Mouse (Mus musculus) limb, embryonic 12.5 days (tissue): ENCODE data around the gene Rnase4. TPM values are rescaled to one million over a fixed set of nuclear protein-coding genes. Genes with fewer than 3 reads are reported as not detected.

Experiments
- ATAC-seq: fragments of 200-750 bp; cut with Nextera tagmentation; 2 replicates; pipeline ENCODE4 v1.8.0; 2017; ENCODE audit warnings: low read depth, moderate TSS enrichment; ENCODE audit not compliant: insufficient number of reproducible peaks, insufficient read depth, low FRiP score, low TSS enrichment
- H3K27ac ChIP-seq: fragments of 300-500 bp; sonication (generic); 2 replicates; pipeline ENCODE4 v1.5.1; 2016; ENCODE audit warnings: mild to moderate bottlenecking, moderate library complexity
- H3K27me3 ChIP-seq: fragments of 300-500 bp; sonication (generic); 2 replicates; pipeline ENCODE4 v1.6.1; 2016; ENCODE audit warnings: mild to moderate bottlenecking, moderate library complexity
- H3K36me3 ChIP-seq: fragments of 300-500 bp; sonication (generic); 2 replicates; pipeline ENCODE4 v1.6.1; 2016; ENCODE audit warnings: mild to moderate bottlenecking, moderate library complexity
- H3K4me1 ChIP-seq: fragments of 300-500 bp; sonication (generic); replicated peaks from 2 replicates; pipeline ENCODE4 v1.6.1; 2016
- H3K4me2 ChIP-seq: fragments of 300-500 bp; sonication (generic); 2 replicates; pipeline ENCODE4 v1.6.1; 2016; ENCODE audit warnings: mild to moderate bottlenecking, moderate library complexity
- H3K4me3 ChIP-seq: fragments of 300-500 bp; sonication (generic); replicated peaks from 2 replicates; pipeline ENCODE4 v1.5.1; 2016; ENCODE audit warnings: mild to moderate bottlenecking
- H3K9ac ChIP-seq: fragments of 300-500 bp; sonication (generic); replicated peaks from 2 replicates; pipeline ENCODE4 v1.6.1; 2016; ENCODE audit warnings: mild to moderate bottlenecking, moderate library complexity
- H3K9me3 ChIP-seq: fragments of 300-500 bp; sonication (generic); 2 replicates; pipeline ENCODE4 v1.6.1; 2016; ENCODE audit warnings: mild to moderate bottlenecking, moderate library complexity
- WGBS: fragments of 180-500 bp; shearing (Covaris S2); methylation state at CpG from one replicate; pipeline ENCODE4 v1.1.7; 2016; 5-methylcytosine and 5-hydroxymethylcytosine counted together
- polyA plus RNA-seq: library from polyadenylated mRNA; unstranded; fragments of >200 nt; fragmentation: Nextera tagmentation; extraction: Ambion mirVana; gene quantifications from 2 replicates; pipeline ENCODE4 v1.2.1, GENCODE M21; 2016

Gene Rnase4
- polyA plus RNA-seq = 14.1 and 15.8 TPM in 2 replicates

DNA sequence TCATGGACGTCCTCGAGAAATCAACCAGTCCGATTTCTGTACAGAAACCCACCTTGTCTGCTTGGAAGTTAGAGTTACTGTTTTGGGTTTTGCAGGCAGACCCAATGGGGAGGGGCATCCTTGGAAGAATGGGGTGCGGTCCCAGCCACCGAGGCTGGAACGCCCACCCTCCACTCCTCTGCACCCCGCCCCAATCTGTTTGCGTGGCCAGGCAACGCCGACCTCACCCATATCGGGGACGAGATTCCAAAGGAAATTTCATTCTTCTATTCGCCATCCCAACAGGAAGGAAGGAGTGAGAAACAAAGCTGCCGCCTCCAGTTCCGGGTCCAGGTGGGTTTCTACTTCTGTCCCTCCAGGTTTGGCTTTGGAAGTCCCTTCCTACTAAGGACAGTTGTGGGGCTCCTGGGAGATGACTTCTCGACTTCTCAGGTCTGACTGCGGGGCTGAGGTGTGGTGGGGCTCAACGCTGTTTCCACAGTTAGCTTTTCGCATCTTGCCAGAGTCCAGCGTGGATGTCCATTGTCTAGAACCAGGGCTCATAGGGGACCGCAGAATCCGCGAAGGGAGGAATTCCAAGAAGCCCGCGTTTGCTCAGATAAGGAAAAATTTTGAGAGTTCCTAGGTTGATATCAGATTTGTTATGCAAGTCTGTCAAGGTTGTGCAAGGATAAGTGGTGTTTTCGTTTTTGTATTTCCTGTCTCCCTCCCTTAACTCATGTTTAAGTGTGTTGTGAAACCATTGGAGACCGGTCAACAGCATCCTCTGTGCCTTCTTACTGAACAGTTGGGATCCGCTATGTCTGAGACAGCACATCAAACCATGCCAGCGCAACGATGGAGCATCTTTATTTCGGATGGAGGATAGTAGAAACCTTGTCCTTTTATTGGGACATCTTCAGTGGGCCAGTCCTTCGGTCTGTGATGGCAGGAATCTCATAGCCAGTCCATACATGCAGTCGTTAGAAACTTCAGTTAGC lies at the start of gene Rnase4, which contains the start of gene Ang:
Gene Rnase4 (plus strand): TSS at position 157 of the 980 bp plus-strand sequence.
Gene Ang (plus strand): TSS at position 230 of the 980 bp plus-strand sequence.
- Histone ChIP-seq H3K27me3 (no peaks in the 10 kb centered on the region), H3K4me2 (peak within 1 kb of the TSS; percentile 68), H3K27ac (peak within 1 kb of the TSS; percentile 87), H3K4me3 (peak within 1 kb of the TSS; percentile 59), H3K9me3 (no peaks in the 10 kb centered on the region), H3K4me1 (0 out of 2 replicates have a peak, but pooled peaks cover 3% of the 10 kb centered on the region), H3K9ac (peak within 1 kb of the TSS; percentile 68), H3K36me3 (no peaks in the 10 kb centered on the region)
- peak; percentile 57; the same call in 1 of the 2 replicates for ATAC-seq
- WGBS = 6% methylated on average over 33 of the region's 33 CpGs

DNA sequence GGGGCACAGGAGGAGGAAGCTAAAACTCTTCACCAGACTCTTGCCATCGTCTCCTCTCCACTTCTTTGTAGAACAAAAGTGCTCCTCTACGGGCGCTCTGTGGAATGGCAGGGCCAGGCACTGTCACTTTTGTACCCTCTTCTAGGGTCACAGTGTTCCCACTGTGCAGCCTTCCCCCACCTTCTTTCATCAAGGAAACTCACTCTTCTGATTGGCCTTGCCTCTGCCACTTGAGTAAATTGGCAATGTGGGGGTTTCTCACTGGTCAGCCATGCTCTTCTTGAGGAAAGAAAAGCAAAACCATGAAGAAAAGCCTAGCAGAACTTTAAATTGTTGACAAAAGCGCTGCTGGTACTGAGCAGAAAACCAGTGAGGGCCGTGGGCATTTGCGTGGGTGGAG lies 49.1 kb upstream of the Rnase4 start, which contains the start of gene Rnase9:
Gene Rnase9 (minus strand): TSS at position 101 of the 400 bp plus-strand sequence.
- Histone ChIP-seq H3K4me1 (no peaks in the 10 kb centered on the region), H3K27ac (no peak within 1 kb of the TSS), H3K4me3 (no peak within 1 kb of the TSS), H3K36me3 (no peaks in the 10 kb centered on the region), H3K9ac (no peak within 1 kb of the TSS), H3K9me3 (no peaks in the 10 kb centered on the region), H3K4me2 (no peak within 1 kb of the TSS), H3K27me3 (no peaks in the 10 kb centered on the region)
- 82% methylated on average over 6 of the region's 6 CpGs for WGBS
- no peak for ATAC-seq

DNA sequence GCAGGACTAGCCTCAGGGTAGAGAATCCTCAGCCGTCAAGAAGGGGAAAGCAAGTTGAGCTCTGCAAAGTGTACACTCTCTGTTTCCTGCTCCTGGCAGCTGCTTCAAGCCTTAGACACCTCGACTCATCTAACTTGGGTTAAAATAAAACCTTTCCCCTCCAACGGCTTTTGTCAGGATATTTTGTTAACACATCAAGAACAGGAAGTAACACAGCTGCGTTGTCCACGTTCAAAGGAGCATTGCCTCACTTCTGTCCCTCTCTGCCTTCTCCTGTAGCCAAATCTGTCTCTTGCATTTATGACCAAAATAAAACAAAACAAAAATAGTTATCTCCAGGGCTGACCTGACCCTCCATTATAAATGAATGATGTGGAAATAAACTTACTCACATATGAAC lies 43.0 kb upstream of the Rnase4 start:
- no peaks in the 10 kb centered on the region for H3K4me1 ChIP-seq
- H3K9me3 ChIP-seq = no peaks in the 10 kb centered on the region
- H3K27ac ChIP-seq = no peak overlapping the region
- no peak overlapping the region for H3K4me3 ChIP-seq
- no peaks in the 10 kb centered on the region for H3K36me3 ChIP-seq
- no peaks in the 10 kb centered on the region for H3K27me3 ChIP-seq
- WGBS = 56% methylated on average over 5 of the region's 5 CpGs
- H3K4me2 ChIP-seq = no peak overlapping the region
- H3K9ac ChIP-seq = no peak overlapping the region
- no peak for ATAC-seq

DNA sequence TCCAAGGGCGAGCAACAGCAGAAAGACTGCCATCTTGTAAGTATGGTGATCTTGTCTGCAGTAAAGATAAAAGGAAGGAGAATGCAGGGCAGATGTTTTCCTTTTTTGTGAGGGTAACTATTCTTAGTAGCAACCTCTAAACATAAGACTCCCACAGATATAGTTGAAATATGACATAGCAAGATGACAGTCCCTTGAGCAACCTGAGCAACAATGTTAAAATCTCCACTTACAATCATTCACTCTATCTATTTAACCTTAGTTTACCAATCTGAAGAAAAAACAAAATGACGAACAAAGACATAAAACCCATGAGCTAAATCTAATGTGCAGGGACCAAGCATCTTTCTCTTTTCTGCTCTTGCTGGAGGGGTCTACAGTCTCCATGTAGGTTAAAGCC lies 40.8 kb upstream of the Rnase4 start, which contains the start of gene Rnase11:
Gene Rnase11 (minus strand): TSS at position 101 of the 400 bp plus-strand sequence.
- no peak within 1 kb of the TSS for H3K27ac ChIP-seq
- H3K27me3 ChIP-seq = no peaks in the 10 kb centered on the region
- H3K4me1 ChIP-seq = 0 out of 2 replicates have a peak, but pooled peaks cover 5% of the 10 kb centered on the region
- H3K36me3 ChIP-seq = no peaks in the 10 kb centered on the region
- no peak within 1 kb of the TSS for H3K9ac ChIP-seq
- WGBS = 83% methylated on average over 2 of the region's 2 CpGs
- H3K4me3 ChIP-seq = no peak within 1 kb of the TSS
- H3K9me3 ChIP-seq = no peaks in the 10 kb centered on the region
- no peak within 1 kb of the TSS for H3K4me2 ChIP-seq
- no peak for ATAC-seq

DNA sequence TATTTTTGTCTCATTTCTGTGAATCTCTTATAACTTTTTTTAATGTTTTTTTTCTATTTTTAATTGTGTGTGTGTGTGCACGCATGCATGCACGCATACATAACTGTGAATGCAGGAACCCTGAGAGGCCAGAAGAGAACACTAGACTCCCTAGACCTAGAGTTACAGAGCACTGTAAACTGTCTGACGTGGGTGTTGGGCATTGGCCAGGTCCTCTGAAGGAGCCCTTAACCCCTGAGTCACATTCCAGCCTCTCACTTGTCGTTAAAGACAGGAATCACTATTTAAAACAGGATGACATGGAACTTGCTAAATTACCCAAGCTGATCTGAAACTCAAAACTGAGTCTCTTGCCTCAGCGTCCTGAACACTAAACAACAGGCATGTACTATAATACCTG lies 38.9 kb upstream of the Rnase4 start:
- 0 out of 2 replicates have a peak, but pooled peaks cover 5% of the 10 kb centered on the region for H3K4me1 ChIP-seq
- no peaks in the 10 kb centered on the region for H3K36me3 ChIP-seq
- 56% methylated on average over 5 of the region's 5 CpGs for WGBS
- H3K4me2 ChIP-seq = no peak overlapping the region
- no peak overlapping the region for H3K4me3 ChIP-seq
- no peaks in the 10 kb centered on the region for H3K9me3 ChIP-seq
- H3K27me3 ChIP-seq = no peaks in the 10 kb centered on the region
- no peak overlapping the region for H3K27ac ChIP-seq
- no peak for ATAC-seq
- H3K9ac ChIP-seq = no peak overlapping the region

DNA sequence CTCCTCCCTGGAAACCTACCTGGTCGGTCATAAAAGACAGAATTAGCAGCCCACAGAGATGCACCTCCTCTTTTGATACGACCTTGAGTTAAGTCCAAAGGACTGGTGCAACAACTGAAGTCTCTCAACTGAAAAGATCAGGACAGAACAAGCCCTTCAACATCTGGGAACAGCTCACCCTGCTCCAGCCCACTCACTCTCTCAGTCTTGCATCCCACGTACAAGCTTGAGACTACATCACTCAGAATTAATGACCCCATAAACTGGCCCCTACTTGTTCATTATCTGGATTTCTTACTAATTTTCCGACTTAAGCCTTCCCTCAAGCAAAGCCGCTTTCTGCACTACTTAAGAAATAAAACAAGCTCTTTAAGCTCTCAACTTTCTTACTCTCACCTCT lies 37.7 kb upstream of the Rnase4 start:
- Histone ChIP-seq H3K27ac (no peak overlapping the region), H3K9ac (no peak overlapping the region), H3K36me3 (no peaks in the 10 kb centered on the region), H3K9me3 (no peaks in the 10 kb centered on the region), H3K4me1 (peaks cover 5% of the 10 kb centered on the region; the same call in 1 of the 2 replicates), H3K4me3 (no peak overlapping the region), H3K27me3 (no peaks in the 10 kb centered on the region), H3K4me2 (no peak overlapping the region)
- WGBS = 43% methylated on average over 5 of the region's 5 CpGs
- no peak for ATAC-seq

DNA sequence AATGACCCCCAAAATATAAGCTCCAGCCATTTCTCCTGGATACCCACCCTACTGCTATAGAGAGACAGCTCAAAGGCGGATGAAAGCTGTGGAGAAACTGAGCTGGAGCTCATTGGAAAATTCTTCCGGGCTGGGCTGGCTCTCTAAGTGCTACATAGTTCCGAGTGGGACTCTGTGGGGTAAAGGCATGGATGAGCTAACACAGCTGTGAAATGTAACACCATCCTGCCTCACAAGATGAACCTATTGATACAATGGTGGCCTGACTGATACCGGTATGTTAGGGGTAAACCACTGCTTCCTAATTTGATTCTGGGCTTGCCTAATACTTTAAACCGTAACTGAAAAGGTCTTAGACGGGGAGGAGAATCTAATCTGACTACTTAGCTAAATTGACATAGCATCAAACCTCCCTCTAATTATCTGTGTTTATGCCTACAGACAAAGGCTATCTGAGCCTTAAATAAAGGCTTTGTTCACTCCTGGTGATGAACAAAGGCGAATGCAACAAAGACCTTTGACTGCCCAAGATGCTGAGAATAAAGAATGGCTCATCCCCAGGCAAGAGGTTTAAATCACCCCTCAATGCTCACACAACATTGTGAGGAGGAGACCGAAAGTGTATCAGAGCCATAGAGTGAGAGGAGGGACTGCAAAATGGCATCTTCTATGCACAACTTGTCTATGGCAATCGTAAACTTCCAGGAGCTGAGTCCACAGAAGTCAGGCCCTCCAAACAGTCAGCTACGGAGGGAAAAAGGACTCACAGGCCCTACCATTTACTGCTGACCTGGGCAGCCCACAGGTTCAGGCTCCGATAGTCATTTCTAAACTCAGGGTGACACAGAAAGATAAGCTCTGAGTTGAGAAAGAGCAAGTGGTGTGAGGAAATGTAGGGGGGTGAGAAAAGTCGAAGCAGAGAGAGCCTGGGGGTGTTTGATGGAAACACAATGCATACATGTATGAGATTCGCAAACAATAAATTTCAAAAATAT lies 36.3 kb upstream of the Rnase4 start:
- no peaks in the 10 kb centered on the region for H3K9me3 ChIP-seq
- no peaks in the 10 kb centered on the region for H3K36me3 ChIP-seq
- no peak overlapping the region for H3K27ac ChIP-seq
- no peak for ATAC-seq
- no peak overlapping the region for H3K4me3 ChIP-seq
- no peak overlapping the region for H3K4me2 ChIP-seq
- H3K4me1 ChIP-seq = peaks cover 5% of the 10 kb centered on the region; the same call in 1 of the 2 replicates
- H3K9ac ChIP-seq = no peak overlapping the region
- WGBS = 80% methylated on average over 13 of the region's 13 CpGs
- H3K27me3 ChIP-seq = no peaks in the 10 kb centered on the region

DNA sequence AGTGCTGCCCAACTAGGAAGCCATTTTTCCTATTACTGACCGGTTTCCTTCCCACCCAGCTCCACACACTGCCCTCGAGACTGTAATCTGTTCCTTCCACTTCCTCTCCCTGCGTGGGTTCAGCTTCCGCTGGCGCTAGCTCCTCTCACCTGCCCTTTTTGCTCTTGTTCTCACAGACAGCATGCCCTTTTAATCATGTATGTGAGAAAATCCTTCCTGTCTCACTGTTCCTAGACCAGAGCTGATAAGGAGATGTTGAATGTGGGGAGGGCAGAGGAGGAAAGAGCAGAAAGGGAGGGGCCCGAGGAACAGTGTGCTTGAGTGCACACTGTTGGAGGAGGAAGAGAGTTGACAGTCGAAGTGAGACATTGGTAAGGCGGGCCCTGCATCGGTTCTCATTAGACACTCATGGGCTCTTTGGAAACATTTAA lies 33.5 kb upstream of the Rnase4 start, which contains the start of gene Rnase12:
Gene Rnase12 (minus strand): TSS at position 261 of the 431 bp plus-strand sequence.
- WGBS = 73% methylated on average over 9 of the region's 9 CpGs
- Histone ChIP-seq H3K36me3 (no peaks in the 10 kb centered on the region), H3K4me3 (no peak within 1 kb of the TSS), H3K4me2 (no peak within 1 kb of the TSS), H3K27ac (no peak within 1 kb of the TSS), H3K27me3 (no peaks in the 10 kb centered on the region), H3K9ac (no peak within 1 kb of the TSS), H3K4me1 (peaks cover 5% of the 10 kb centered on the region; the same call in 1 of the 2 replicates), H3K9me3 (no peaks in the 10 kb centered on the region)
- ATAC-seq = no peak

DNA sequence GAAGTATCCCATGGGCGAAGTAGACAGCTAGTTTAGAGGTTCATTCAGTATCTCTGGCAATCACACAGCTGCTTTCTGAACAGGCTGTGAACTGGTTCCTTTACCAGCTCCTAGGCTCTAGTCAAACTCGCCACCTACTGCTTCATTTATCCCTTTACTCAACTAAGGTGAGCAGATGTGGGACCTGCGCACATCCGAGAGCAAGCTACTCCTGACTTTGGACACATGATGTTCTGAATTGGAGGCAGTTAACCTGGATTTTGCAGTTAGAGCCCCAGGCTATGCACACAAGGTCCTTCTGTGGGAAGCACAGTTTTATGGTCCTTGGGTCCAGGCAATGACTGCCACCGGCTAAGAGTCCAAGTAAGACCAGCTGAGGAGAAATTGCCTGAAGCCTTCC lies 30.1 kb upstream of the Rnase4 start:
- H3K9ac ChIP-seq = no peak overlapping the region
- WGBS = 79% methylated on average over 5 of the region's 5 CpGs

DNA sequence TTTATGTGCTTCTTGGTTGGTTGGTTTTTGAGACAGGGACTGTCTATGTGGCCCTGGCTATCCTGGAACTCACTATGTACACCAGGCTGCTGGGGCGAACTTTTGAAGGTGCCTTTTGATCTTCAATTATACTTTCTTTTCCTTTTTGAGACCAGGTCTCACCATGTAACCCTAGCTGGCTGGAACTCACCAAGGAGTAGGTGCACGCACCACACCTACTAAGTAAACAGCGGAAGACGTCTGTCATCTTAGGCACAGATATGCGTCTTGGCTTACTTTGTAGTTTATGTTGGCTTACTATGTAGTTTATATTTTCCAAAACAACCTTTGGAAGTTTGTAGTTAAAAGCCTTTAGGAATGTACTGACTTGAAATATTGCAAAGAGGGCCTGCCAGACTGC lies 21.9 kb upstream of the Rnase4 start:
- Histone ChIP-seq H3K4me2 (no peak overlapping the region), H3K27ac (no peak overlapping the region), H3K4me3 (no peak overlapping the region), H3K27me3 (no peaks in the 10 kb centered on the region), H3K4me1 (no peaks in the 10 kb centered on the region), H3K9ac (no peak overlapping the region), H3K9me3 (no peaks in the 10 kb centered on the region), H3K36me3 (no peaks in the 10 kb centered on the region)
- no peak for ATAC-seq
- WGBS = 93% methylated on average over 5 of the region's 5 CpGs

More for the DNA sequence above, 30.1 kb upstream of the Rnase4 start:
- H3K9me3 ChIP-seq = no peaks in the 10 kb centered on the region
- no peaks in the 10 kb centered on the region; the same call in 1 of the 2 replicates for H3K4me1 ChIP-seq
- no peaks in the 10 kb centered on the region for H3K36me3 ChIP-seq
- H3K4me3 ChIP-seq = no peak overlapping the region
- H3K27me3 ChIP-seq = no peaks in the 10 kb centered on the region
- no peak overlapping the region for H3K4me2 ChIP-seq
- no peak overlapping the region for H3K27ac ChIP-seq
- no peak for ATAC-seq
